ENCODE assay signal across 11 mouse cellular contexts in the genomic region with DNA sequence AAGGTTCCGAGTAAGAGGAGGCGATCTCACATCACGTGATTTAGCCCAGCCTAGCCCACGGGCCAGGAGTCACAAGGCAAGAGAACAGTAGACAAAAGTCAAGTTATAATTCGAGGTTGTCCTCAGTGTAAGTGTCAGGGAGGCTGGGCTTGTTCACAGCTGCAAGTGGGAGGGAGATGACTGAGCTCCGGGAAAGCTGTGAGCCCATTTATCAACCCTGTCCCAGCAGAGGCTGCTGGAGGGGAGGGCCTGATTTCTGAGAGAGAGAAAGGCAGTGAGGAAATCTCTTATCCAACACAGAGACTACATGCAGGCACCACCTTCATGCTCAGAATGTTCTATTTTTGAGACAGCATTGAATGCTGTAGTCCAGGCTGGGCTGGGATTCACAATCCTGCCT. TPM values are rescaled to one million over a fixed set of nuclear protein-coding genes. Genes with fewer than 3 reads are reported as not detected.
DNase-seq lines count a peak whose midpoint lies in the region; ATAC-seq and TF ChIP-seq lines count a peak whose summit lies in the region.
"Had no signal": no experiment of that assay in that cellular context is flagged by ENCODE, and none has a peak within 500 bp of the region (broad histone marks: within the 10 kb centered on the region; RNA-seq: fewer than 3 reads in every experiment).

No protein-coding gene starts in this region.

- no peak for TF ChIP-seq CTCF in kidney, postnatal 0 days (IDR thresholded peaks at IDR 0.05; ENCODE audit: low read depth)

- H3K27ac ChIP-seq in kidney, postnatal 0 days: no peak overlapping the region
- peak overlapping the region; percentile 30; the same call in 1 of the 2 replicates for H3K27ac ChIP-seq in liver, embryonic 12.5 days
- H3K27ac ChIP-seq in forebrain, embryonic 10.5 days: no peak overlapping the region
- H3K27ac ChIP-seq: stomach, embryonic 15.5 days had no signal

- peak overlapping the region; percentile 33 for H3K4me2 ChIP-seq in kidney, postnatal 0 days (ENCODE audit: low read length)
- H3K4me2 ChIP-seq in liver, embryonic 12.5 days: peak overlapping the region; percentile 62
- H3K4me2 ChIP-seq: stomach, embryonic 15.5 days had no signal

- H3K4me1 ChIP-seq in kidney, postnatal 0 days (replicated peaks; ENCODE audit: insufficient read depth, low read length): peaks cover 7% of the 10 kb centered on the region; the same call in 1 of the 2 replicates
- H3K4me1 ChIP-seq in liver, embryonic 12.5 days: peaks cover 28% of the 10 kb centered on the region
- H3K4me1 ChIP-seq in forebrain, embryonic 10.5 days: peaks cover 22% of the 10 kb centered on the region

- H3K9ac ChIP-seq in kidney, postnatal 0 days (ENCODE audit: low read depth, low read length): no peak overlapping the region
- peak overlapping the region; percentile 29; the same call in 1 of the 2 replicates for H3K9ac ChIP-seq in liver, embryonic 12.5 days
- H3K9ac ChIP-seq: stomach, embryonic 15.5 days had no signal

- no peaks in the 10 kb centered on the region for H3K36me3 ChIP-seq in kidney, postnatal 0 days (ENCODE audit: insufficient read depth, low read length)
- H3K36me3 ChIP-seq in liver, embryonic 12.5 days: no peaks in the 10 kb centered on the region
- H3K36me3 ChIP-seq in forebrain, embryonic 10.5 days (replicated peaks): no peaks in the 10 kb centered on the region
- H3K36me3 ChIP-seq: G1E; stomach, embryonic 15.5 days had no signal

- no peak; the same call in 1 of the 2 replicates for ATAC-seq in kidney, postnatal 0 days (replicated peaks; ENCODE audit: low FRiP score, low read depth)
- peak; percentile 49; the same call in 1 of the 2 replicates for ATAC-seq in liver, embryonic 12.5 days

- H3K27me3 ChIP-seq in kidney, postnatal 0 days (ENCODE audit: insufficient read depth, low read length): no peaks in the 10 kb centered on the region
- no peaks in the 10 kb centered on the region for H3K27me3 ChIP-seq in liver, embryonic 12.5 days (replicated peaks)
- no peaks in the 10 kb centered on the region for H3K27me3 ChIP-seq in forebrain, embryonic 10.5 days (ENCODE audit: poor library complexity, severe bottlenecking)
- H3K27me3 ChIP-seq: stomach, embryonic 15.5 days had no signal

- no peaks in the 10 kb centered on the region for H3K9me3 ChIP-seq in kidney, postnatal 0 days (replicated peaks; ENCODE audit: low read length)
- H3K9me3 ChIP-seq in liver, embryonic 12.5 days (replicated peaks): no peaks in the 10 kb centered on the region
- no peaks in the 10 kb centered on the region for H3K9me3 ChIP-seq in forebrain, embryonic 10.5 days
- H3K9me3 ChIP-seq: G1E; stomach, embryonic 15.5 days had no signal

- peak; percentile 70 for DNase-seq in kidney, postnatal 0 days (ENCODE audit: low spot score)
- DNase-seq in kidney, adult 8-10 months: no peak
- DNase-seq in 3T3-L1 (ENCODE audit: low read depth, low spot score): peak; percentile 34
- peak; percentile 48 for DNase-seq in adipocyte (ENCODE audit: low spot score)
- DNase-seq in urinary bladder, adult 2 months (ENCODE audit: low spot score): no peak
- DNase-seq in yolk sac, embryonic 10.5 days (ENCODE audit: low spot score): no peak
- DNase-seq in forebrain, embryonic 10.5 days (ENCODE audit: extremely low spot score, low spot score): no peak
- DNase-seq: kidney, adult 18-20 months had no signal

- WGBS in kidney, postnatal 0 days: 18% methylated on average over 6 of the region's 6 CpGs
- WGBS in liver, embryonic 12.5 days (ENCODE audit: insufficient replicate concordance): 30% methylated on average over 6 of the region's 6 CpGs
- 66% methylated on average over 6 of the region's 6 CpGs for WGBS in forebrain, embryonic 10.5 days

- no peak overlapping the region for H3K4me3 ChIP-seq in kidney, postnatal 0 days (replicated peaks; ENCODE audit: low read depth, low read length)
- H3K4me3 ChIP-seq in liver, embryonic 12.5 days: no peak overlapping the region
- H3K4me3 ChIP-seq in forebrain, embryonic 10.5 days: no peak overlapping the region
- H3K4me3 ChIP-seq: stomach, embryonic 15.5 days had no signal

RNA-seq across cellular contexts. Expression of gene Bak1, which starts 15.9 kb away (rescaled TPM):
- 6.3 and 6.7 TPM in 2 replicates for polyA plus RNA-seq in kidney, postnatal 0 days (2015; fragmentation: Nextera tagmentation; extraction: Ambion mirVana)
- 2.7 and 3.2 TPM in 2 replicates for polyA plus RNA-seq in liver, embryonic 12.5 days (2016; fragmentation: Nextera tagmentation; extraction: Ambion mirVana)
- 34.8 and 36.8 TPM in 2 replicates for polyA plus RNA-seq in urinary bladder, adult 2 months (2012; rRNA removed)
- 3.1 and 3.4 TPM in 2 replicates for polyA plus RNA-seq in forebrain, embryonic 10.5 days (2016; fragmentation: Nextera tagmentation; extraction: Ambion mirVana)

RNA-seq across cellular contexts. Expression of gene Zbtb9, which starts 39.9 kb away (rescaled TPM):
- 11.1 and 12.1 TPM in 2 replicates for polyA plus RNA-seq in kidney, postnatal 0 days (2015; fragmentation: Nextera tagmentation; extraction: Ambion mirVana)
- polyA plus RNA-seq in liver, embryonic 12.5 days (2016; fragmentation: Nextera tagmentation; extraction: Ambion mirVana): 8.9 and 9.2 TPM in 2 replicates
- 8.4 and 9.4 TPM in 2 replicates for polyA plus RNA-seq in urinary bladder, adult 2 months (2012; rRNA removed)
- polyA plus RNA-seq in forebrain, embryonic 10.5 days (2016; fragmentation: Nextera tagmentation; extraction: Ambion mirVana): 17.5 and 20.1 TPM in 2 replicates

RNA-seq across cellular contexts. Expression of gene Itpr3, which starts 44.2 kb away (rescaled TPM):
- 4.1 and 4.2 TPM in 2 replicates for polyA plus RNA-seq in kidney, postnatal 0 days (2015; fragmentation: Nextera tagmentation; extraction: Ambion mirVana)
- 1.2 and 1.3 TPM in 2 replicates for polyA plus RNA-seq in liver, embryonic 12.5 days (2016; fragmentation: Nextera tagmentation; extraction: Ambion mirVana)
- polyA plus RNA-seq in urinary bladder, adult 2 months (2012; rRNA removed): 9.5 and 17.8 TPM in 2 replicates
- 1.6 TPM in 2 replicates for polyA plus RNA-seq in forebrain, embryonic 10.5 days (2016; fragmentation: Nextera tagmentation; extraction: Ambion mirVana)

Comparison
In these comparisons a context has a peak if more than half of its experiments do, and no peak if none do; other contexts are left out.
1. DNase-seq: peak in kidney, postnatal 0 days (single experiment), 3T3-L1 (single experiment) and adipocyte (single experiment); none in kidney, adult 8-10 months (0 of 2), urinary bladder, adult 2 months (single experiment), yolk sac, embryonic 10.5 days (single experiment) and forebrain, embryonic 10.5 days (single experiment).